8 mouse cellular contexts compared by ENCODE assay signal in genomic region chr12:116049701-116050100, GRCm38 (mm10). TPM values are rescaled to one million over a fixed set of nuclear protein-coding genes. Genes with fewer than 3 reads are reported as not detected.
DNase-seq lines count a peak whose midpoint lies in the region; ATAC-seq and TF ChIP-seq lines count a peak whose summit lies in the region.

No protein-coding gene starts in this region.

- no peak overlapping the region for H3K9ac ChIP-seq in forebrain, embryonic 15.5 days (replicated peaks)

- no peaks in the 10 kb centered on the region for H3K27me3 ChIP-seq in forebrain, embryonic 15.5 days

- peaks cover 36% of the 10 kb centered on the region for H3K36me3 ChIP-seq in forebrain, embryonic 15.5 days

- H3K4me1 ChIP-seq in forebrain, embryonic 15.5 days = peaks cover 15% of the 10 kb centered on the region

- H3K4me3 ChIP-seq in left cerebral cortex, adult 2 months = no peak overlapping the region
- H3K4me3 ChIP-seq in forebrain, embryonic 15.5 days = 0 out of 2 replicates have a peak overlapping the region, but pooled peaks have one; percentile 3

- no peak for DNase-seq in left cerebral cortex, adult 2 months (ENCODE audit: extremely low spot score in 1 of 2, low spot score in 2 of 2)
- no peak for DNase-seq in left cerebral cortex, postnatal 4 days
- DNase-seq in Muller cell, postnatal 12 days (ENCODE audit: inconsistent ontology term) = peak; percentile 9
- DNase-seq in left cerebral cortex, postnatal 36 days (ENCODE audit: low spot score in 2 of 2) = no peak
- no peak for DNase-seq in cerebellum, postnatal 10 days

- H3K27ac ChIP-seq in left cerebral cortex, adult 2 months = no peak overlapping the region
- H3K27ac ChIP-seq in forebrain, embryonic 15.5 days (replicated peaks) = no peak overlapping the region

- peak overlapping the region; percentile 63; the same call in 1 of the 2 replicates for H3K4me2 ChIP-seq in forebrain, embryonic 15.5 days (replicated peaks)

- TF ChIP-seq CTCF in left cerebral cortex, adult 2 months (IDR thresholded peaks at IDR 0.05) = peak; percentile 53

- 0 out of 2 replicates have a peak, but pooled peaks cover 9% of the 10 kb centered on the region for H3K9me3 ChIP-seq in forebrain, embryonic 15.5 days

- no peak for ATAC-seq in forebrain, embryonic 15.5 days (replicated peaks)
- peak; percentile 44; the same call in 1 of the 2 replicates for ATAC-seq in neutrophil, adult 5-6 weeks (ENCODE audit: extremely low read depth, insufficient number of reproducible peaks, low FRiP score, poor library complexity, severe bottlenecking)
- ATAC-seq in cerebellum, adult (ENCODE audit: insufficient number of reproducible peaks, low FRiP score, low TSS enrichment) = no peak

- intact Hi-C loops in left cerebral cortex, adult 2 months (cut with DNase I) = loop anchor here (2.0 kb wide), 1 partner anchor 155 kb away; no protein-coding TSS in a partner anchor
- intact Hi-C loops in left cerebral cortex, postnatal 4 days (cut with DNase I) = no loop called here
- intact Hi-C loops in left cerebral cortex, postnatal 36 days (cut with DNase I) = loop anchor here (5.0 kb wide), 1 partner anchor 153 kb away; no protein-coding TSS in a partner anchor

- WGBS in forebrain, embryonic 15.5 days = 92% methylated on average over 6 of the region's 6 CpGs

RNA-seq across cellular contexts. Expression of gene Zfp386, which starts 2.2 kb away (rescaled TPM):
- 10 to 100 TPM; 29.6 to 32.0 TPM for total RNA-seq in left cerebral cortex, adult 2 months (2021)
- 10 to 100 TPM; 44.9 to 47.7 TPM for total RNA-seq in left cerebral cortex, postnatal 4 days (2021)
- polyA plus RNA-seq in forebrain, embryonic 15.5 days (2015; fragmentation: Nextera tagmentation; extraction: Ambion mirVana) = 64.1 and 69.5 TPM in 2 replicates
- 32.3 and 34.8 TPM in 2 replicates for total RNA-seq in neutrophil, adult 5-6 weeks (2017)
- total RNA-seq in left cerebral cortex, postnatal 36 days (2021) = 10 to 100 TPM; 22.8 to 39.8 TPM

RNA-seq across cellular contexts. Expression of gene Vipr2, which starts 27.8 kb away (rescaled TPM):
- 1 to 10 TPM in 1 of 2 experiments, under 1 TPM in 1; 0.43 to 1.3 TPM for total RNA-seq in left cerebral cortex, adult 2 months (2021)
- 1 to 10 TPM; 2.3 to 2.8 TPM for total RNA-seq in left cerebral cortex, postnatal 4 days (2021)
- polyA plus RNA-seq in forebrain, embryonic 15.5 days (2015; fragmentation: Nextera tagmentation; extraction: Ambion mirVana) = 0.43 and 0.60 TPM in 2 replicates
- not detected in 2 replicates for total RNA-seq in neutrophil, adult 5-6 weeks (2017)
- total RNA-seq in left cerebral cortex, postnatal 36 days (2021) = 1 to 10 TPM in 1 of 2 experiments, under 1 TPM in 1; 0.86 to 1.7 TPM
